Mouse (Mus musculus) CH12.LX (cell line): ENCODE measurements around the gene Brdt.

ENCODE experiments used
- CHD1 ChIP-seq: IDR thresholded peaks from 2 replicates; pipeline ENCODE4 v1.6.1; 2012; ENCODE audit warnings: low read depth, low read length, improper control_type of control experiment, inconsistent platforms
- CHD2 ChIP-seq: IDR thresholded peaks from 2 replicates; pipeline ENCODE4 v1.6.1; 2011; ENCODE audit warnings: low read length, improper control_type of control experiment
- CTCF ChIP-seq, 2 experiments: IDR thresholded peaks in 1 of 2; conservative IDR thresholded peaks in 1 of 2; 2 replicates each; pipeline ENCODE4 v1.5.1; 2011 to 2012; ENCODE audit warnings: low read depth in 2 of 2, low read length in 2 of 2, improper control_type of control experiment in 1 of 2, inconsistent platforms in 1 of 2, mild to moderate bottlenecking in 1 of 2, moderate library complexity in 1 of 2
- HCFC1 ChIP-seq: IDR thresholded peaks from 2 replicates; pipeline ENCODE4 v1.6.1; 2012; ENCODE audit warnings: low read depth, mild to moderate bottlenecking, inconsistent platforms, low read length, improper control_type of control experiment
- JUN ChIP-seq: IDR thresholded peaks from 2 replicates; pipeline ENCODE4 v1.6.1; 2011; ENCODE audit warnings: low read depth, mild to moderate bottlenecking, low read length, improper control_type of control experiment, moderate library complexity; ENCODE audit not compliant: insufficient read depth
- MAFK ChIP-seq: IDR thresholded peaks from 2 replicates; pipeline ENCODE4 v1.6.1; 2011; ENCODE audit warnings: low read length, improper control_type of control experiment; ENCODE audit not compliant: insufficient replicate concordance
- MAX ChIP-seq: IDR thresholded peaks from 2 replicates; pipeline ENCODE4 v1.6.1; 2011; ENCODE audit warnings: low read length, improper control_type of control experiment
- MEF2A ChIP-seq: IDR thresholded peaks from 2 replicates; pipeline ENCODE4 v1.6.1; 2014; ENCODE audit warnings: low read depth, mild to moderate bottlenecking, inconsistent platforms, low read length, improper control_type of control experiment, borderline replicate concordance
- MXI1 ChIP-seq: IDR thresholded peaks from 2 replicates; pipeline ENCODE4 v1.6.1; 2011; ENCODE audit warnings: mild to moderate bottlenecking, low read depth, low read length, improper control_type of control experiment
- POLR2A ChIP-seq: IDR thresholded peaks from 2 replicates; pipeline ENCODE4 v1.6.1; 2011; ENCODE audit warnings: low read depth, mild to moderate bottlenecking, improper control_type of control experiment, low read length
- POLR2AphosphoS2 ChIP-seq: IDR thresholded peaks from 2 replicates; pipeline ENCODE4 v1.6.1; 2011; ENCODE audit warnings: low read depth, low read length, improper control_type of control experiment
- RAD21 ChIP-seq: IDR thresholded peaks from 2 replicates; pipeline ENCODE4 v1.6.1; 2011; ENCODE audit warnings: low read depth, mild to moderate bottlenecking, low read length, improper control_type of control experiment, moderate library complexity
- TCF12 ChIP-seq: IDR thresholded peaks from 2 replicates; pipeline ENCODE4 v1.6.1; 2014; ENCODE audit warnings: low read depth, mild to moderate bottlenecking, inconsistent platforms, low read length, improper control_type of control experiment
- ZKSCAN1 ChIP-seq: IDR thresholded peaks from 2 replicates; pipeline ENCODE4 v1.6.1; 2012; ENCODE audit warnings: low read depth, inconsistent platforms, low read length, improper control_type of control experiment, borderline replicate concordance

- TF ChIP-seq POLR2A: no peak
- TF ChIP-seq JUN: no peak
- no peak for TF ChIP-seq MXI1
- no peak for TF ChIP-seq MAFK
- no peak for TF ChIP-seq CTCF (conservative IDR thresholded peaks at IDR 0.05 in 1 of 2, IDR thresholded peaks at IDR 0.05 in 1 of 2; ENCODE audit: low read depth in 2 of 2, low read length in 2 of 2)
- TF ChIP-seq MAX: no peak
- no peak for TF ChIP-seq MEF2A
- TF ChIP-seq POLR2AphosphoS2: no peak
- TF ChIP-seq TCF12: no peak
- no peak for TF ChIP-seq CHD1
- TF ChIP-seq HCFC1: no peak
- TF ChIP-seq RAD21: no peak
- TF ChIP-seq ZKSCAN1: no peak
- no peak for TF ChIP-seq CHD2
These were observed 58.4 kb downstream of the Brdt start for GRCm38 (mm10) chr5:107389373-107389772.
